Mouse (Mus musculus) liver, postnatal 0 days (tissue): Measurements from ENCODE around the gene Sept1.

ENCODE experiments used
- CTCF ChIP-seq: sonication (generic); IDR thresholded peaks from 2 replicates; pipeline ENCODE4 v1.5.1; 2016; ENCODE audit warnings: antibody characterized with exemption, low read depth
- EP300 ChIP-seq: IDR thresholded peaks from 2 replicates; pipeline ENCODE4 v1.6.1; 2016; ENCODE audit warnings: antibody characterized with exemption, low read depth, mild to moderate bottlenecking

DNA sequence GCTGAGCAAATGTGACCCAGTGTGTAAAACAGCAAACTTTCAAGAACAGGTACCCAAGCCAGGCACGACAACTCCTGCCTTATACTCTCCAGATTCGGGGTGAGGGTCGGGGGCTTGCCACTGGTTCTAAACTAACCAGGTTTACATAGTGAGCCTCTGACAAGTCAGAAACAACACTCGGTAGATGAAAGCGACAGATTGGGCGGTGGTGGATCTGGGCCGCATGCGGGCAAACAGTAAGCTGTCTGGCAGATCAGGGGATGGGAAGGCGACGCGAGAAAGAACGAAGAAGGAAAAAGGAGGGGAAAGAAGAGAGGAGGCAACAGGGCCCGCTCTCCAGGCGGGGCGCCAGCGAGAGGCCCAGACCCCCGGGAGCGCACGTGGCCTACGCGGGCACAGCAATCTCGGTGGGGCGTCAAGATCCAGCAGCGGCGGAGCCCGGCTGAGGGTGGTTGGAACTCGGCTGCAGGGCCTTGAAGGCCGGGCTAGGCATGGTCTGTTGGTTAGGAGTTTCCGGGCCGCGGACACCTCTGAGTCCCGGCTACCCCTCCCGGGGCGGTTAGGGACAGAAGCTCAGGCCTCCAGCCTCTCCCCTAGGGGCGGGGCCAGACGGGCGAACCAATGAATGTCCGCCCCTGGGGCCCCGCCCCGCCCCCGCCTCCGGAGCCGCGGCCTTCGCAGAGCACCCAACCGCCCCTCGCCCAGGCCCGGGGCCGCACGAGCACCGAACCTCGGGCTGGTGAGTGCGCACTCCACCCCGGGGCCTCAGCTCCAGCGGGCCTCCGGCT lies 11.1 kb upstream of the Sept1 start, which contains the start of gene Zfp771:
- TF ChIP-seq EP300 (no peak), CTCF (peak; percentile 25; the same call in 1 of the 2 replicates)
